Mouse (Mus musculus): ENCODE results near the gene Inpp5b.
"Not testable (repeated sequence)": the region's sequence is repeated elsewhere in the genome, so short reads cannot be mapped to it uniquely, and the experiment has no call there.

Gene Inpp5b

DNA sequence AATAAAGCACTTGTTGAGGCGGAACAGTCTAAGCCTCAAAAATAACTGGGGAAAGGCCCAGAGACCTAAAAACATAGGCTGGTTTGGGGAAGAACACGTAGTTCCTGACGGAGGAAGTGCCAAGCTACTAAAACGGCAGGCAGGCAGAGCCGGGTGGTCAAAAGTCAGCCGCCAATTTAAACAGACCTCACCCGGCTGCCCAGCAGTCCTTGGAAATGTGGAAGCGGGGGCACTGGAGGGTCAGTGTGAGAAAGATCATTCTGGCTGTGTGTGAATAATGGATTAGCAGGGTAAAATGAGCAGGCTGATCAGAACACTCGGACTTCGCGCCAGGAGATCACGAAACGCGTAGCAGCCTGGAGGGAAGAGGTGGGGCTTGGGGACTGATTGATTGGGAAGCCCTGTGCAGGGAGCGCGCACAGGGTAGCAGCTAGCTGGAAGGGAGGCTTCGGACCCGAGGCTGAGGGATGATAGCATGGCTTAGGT lies 31.6 kb upstream of the Inpp5b start:
- peak; percentile 81 for DNase-seq (ENCODE audit: low read depth, low spot score)

DNA sequence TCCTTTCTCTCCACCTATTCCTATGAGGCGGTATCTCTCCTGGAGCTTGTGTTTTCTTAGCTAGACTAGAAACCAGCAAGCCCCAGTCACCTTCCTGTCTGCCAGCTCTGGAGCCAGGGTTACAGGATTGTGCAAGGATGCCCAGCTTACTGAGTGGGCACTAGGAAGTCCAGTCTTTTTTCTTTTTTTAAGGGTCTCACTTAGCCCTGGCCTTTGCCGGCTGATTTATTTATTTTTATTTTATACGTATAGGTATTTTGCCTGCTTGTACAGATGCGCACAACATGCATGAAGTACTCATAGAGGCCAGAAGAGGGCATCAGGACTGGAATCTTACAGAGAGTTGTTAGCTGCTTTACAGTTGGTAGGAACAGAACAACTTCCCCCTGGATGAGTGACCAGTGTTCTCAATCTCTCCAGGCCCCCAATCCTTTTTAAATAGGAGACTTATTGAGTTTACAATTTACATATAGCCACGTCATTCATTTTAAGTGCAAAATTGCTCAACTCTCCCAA lies 30.8 kb upstream of the Inpp5b start:
- peak; percentile 83 for DNase-seq (ENCODE audit: low read depth, low spot score)

DNA sequence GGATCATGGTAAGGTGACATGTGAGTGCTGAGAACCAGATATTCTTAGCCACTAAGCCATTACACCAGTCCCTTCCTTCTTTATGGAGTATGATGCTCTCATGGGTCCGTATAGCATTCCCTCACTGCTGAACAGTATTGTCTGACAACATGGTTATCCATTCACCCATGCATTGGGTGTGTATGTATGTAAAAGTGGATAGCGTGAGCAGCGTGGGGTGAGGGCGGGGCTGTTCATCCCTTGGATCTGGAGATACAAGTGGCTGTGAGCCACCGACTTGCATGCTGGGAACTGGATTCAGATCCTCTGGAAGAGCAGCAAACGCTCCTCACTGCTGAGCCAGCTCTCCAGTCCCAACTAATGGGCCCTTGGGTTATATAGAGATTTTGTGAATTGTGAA lies 29.0 kb upstream of the Inpp5b start:
- no peak for DNase-seq (ENCODE audit: low read depth, low spot score)

DNA sequence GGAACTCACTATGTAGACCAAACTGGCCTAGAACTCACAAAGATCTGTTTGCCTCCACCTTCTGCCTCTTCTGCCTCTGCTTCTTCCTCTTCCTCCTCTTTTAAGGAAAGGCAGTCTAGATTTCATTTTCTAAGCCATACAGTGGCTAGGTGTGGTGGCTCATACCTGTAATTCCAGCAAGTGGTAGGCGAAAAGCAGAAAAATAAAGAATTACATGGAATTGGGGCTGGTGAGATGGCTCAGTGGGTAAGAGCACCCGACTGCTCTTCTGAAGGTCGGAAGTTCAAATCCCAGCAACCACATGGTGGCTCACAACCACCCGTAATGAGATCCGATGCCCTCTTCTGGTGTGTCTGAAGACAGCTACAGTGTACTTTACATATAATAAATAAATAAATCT lies 27.8 kb upstream of the Inpp5b start:
- not testable (repeated sequence) for DNase-seq (ENCODE audit: low read depth, low spot score)

DNA sequence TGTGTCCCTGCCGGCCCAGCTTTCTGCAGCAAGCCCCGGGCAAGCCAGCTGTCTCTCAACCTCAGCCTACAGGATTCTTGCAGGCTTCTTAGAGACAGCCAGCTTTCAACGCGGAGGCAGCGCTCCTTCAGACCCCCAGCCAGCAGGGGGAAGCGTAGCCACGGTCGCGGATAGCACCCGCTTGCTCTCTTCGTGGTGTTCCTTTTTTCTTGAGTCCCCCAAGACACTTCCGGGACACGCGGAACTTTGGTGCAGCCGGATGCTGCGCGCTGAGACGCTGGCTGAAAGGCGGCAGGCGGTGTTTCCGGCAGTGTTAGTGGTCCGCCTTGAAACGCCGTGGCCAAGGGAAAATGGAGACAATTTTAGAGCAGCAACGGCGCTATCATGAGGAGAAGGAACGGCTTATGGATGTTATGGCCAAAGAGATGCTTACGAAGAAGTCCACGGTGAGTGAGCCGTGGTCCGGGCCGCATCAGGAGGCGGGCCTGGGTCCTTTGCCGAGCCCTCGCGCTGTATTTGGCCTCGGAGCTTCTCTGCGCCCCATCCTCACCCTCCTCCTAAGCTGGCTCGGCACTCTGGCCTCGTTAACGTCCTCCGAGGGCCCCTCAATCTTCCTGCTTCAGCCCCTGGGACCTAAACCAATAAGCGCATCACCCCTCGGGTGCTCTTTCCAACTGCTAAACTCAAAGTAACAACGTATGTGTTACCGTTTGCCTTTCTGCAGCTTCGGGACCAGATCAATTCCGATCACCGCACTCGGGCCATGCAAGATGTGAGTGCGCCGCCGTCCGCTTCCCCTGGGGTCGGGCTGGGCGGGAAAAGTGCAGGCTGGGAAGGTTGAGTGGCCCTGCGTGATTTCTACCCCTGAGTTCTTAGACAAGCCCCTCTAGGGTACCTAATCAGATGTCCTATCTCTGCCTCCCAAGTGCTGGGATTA lies 26.8 kb upstream of the Inpp5b start, which contains the start of gene Sf3a3:
TSS of gene Sf3a3 (plus strand) at position 232 of the 937 bp plus-strand sequence.
- peak; percentile 97 for DNase-seq (ENCODE audit: low read depth, low spot score)

DNA sequence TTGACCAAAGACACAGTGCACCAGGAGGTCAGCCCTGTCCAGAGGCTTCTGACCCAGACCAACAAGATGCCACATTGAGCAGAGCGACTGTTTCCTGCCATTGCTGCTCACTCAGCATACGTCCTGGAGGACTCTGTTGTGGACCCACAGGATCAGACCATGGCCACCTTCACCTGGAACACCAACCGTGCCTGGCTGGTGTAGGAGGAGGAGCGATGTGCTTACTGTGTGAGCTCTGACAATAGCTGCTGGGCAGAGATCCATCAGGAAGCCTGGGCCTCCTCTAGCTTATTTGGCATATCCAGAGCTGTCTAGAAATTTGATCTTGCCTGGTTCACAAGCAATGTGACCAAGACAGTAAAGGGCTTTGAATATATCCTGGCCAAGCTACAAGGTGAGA lies 22.5 kb upstream of the Inpp5b start:
- no peak for DNase-seq (ENCODE audit: low read depth, low spot score)

DNA sequence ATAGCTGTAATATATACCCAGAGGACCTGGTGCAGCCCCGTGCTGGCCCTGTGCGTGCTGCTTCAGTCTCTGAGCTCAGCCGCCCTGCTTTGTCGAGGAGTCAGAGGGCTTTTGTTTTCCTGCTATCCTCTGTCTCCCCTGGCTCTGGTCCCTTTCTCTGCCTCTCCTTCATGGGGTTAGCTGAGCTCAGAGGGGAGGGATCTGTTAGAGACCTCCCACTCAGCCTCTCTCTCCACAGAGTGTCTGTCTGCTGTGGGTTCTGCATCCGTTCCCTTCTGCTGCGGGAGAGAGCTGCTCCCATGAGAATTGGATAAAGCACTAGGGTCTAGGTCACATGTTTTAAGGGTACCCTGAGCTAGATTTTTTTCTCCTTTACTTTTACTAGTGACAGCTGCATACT lies 15.5 kb upstream of the Inpp5b start:
- DNase-seq (ENCODE audit: low read depth, low spot score), result no peak

DNA sequence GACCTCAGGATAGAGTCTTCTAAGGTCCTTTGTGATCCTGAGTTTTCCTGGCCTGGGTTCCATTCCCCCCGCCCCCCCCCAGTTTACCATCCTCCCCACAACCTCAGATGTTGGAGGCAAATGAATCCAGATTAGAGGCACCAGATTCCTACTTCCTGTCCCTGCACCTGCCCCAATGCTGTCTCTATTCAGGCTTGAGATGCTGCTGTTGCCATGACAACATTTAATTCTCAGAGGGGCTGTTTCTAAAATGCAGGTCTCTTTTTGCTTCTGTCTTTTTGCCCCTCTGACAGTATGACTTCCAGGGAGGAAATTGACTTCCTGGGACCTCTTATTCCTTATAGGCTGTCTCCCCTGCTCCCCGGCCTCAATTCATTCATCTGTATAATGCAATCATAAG lies 4.7 kb upstream of the Inpp5b start:
- DNase-seq (ENCODE audit: low read depth, low spot score), result no peak

DNA sequence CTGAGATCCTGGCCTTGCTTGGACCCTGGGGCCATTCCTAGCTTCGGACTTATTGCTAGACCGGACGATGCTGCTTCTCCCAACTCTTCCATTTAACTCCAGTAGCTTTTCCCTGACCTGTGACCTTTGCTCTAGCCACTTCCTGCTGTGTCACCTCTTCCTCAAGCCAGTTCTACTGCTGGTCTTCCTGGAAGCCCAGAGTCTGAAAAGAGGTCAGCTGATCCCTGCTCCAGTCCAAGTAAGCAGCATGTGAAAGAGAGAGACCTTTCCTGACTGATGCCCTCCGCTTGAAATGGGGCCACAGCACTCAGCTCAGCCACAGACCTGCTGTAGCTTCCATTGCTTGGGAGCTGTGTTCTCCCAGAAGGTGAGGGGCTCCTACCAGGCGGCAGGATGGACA lies 4.2 kb upstream of the Inpp5b start:
- DNase-seq (ENCODE audit: low read depth, low spot score), result no peak

DNA sequence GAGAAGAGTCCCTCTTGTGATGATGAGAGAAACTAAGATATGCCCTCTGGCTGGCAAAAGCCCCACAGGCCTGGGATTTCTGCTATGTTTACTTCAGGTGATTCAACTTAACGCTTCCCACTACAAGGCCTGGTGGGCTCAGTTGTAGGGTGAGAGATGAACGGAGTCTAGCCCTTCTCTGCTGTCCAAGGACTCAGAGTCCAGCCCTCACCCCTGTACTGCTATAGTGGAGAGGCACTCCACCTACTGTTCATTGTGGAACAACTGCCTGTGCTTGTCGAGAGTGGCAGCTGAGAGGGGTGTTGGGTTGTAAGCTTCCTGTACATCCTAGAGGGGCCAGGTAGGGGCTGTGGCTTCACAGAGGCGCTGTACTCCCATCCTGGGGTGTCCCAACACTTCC lies 3.6 kb upstream of the Inpp5b start:
- DNase-seq (ENCODE audit: low read depth, low spot score), result no peak

DNA sequence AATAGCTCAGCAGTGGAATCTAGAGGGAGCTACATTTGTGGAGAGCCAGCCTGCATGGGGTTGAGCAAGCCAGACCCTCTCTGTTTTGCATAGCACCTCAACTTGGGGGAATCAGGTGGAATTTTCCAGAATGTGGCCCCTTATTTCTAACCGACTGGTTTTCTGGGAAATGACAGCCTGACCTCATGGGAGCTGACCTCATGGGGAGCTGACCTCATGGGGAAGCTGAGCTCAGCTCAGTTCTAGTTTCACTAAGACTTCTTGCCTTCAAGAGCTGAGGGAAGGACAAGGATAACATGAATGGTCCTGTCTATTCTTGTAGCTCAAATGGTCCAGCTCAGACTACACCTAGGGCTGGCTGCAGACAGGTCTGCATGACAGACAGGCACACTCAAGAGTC lies 2.9 kb upstream of the Inpp5b start:
- no peak for DNase-seq (ENCODE audit: low read depth, low spot score)

DNA sequence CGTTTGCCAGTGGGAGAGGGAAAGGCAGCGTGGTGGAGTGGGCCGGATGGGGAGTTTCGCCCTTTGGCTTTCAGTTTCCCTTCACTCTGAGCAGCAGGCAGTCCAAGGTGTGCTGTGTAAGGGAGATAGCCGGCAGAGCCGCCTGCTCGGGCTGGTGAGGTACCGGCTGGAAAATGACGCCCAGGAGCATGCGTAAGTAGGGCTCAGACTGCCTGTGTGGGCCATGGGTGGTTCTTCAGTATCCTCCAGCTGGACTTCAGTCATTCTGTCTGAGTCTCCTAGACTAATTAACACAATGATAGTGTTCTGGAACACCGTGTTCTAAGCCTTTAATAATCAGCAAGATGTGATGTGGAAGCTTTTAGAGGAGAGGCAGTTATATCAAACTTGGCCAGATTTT lies 1.2 kb downstream of the Inpp5b start:
- DNase-seq (ENCODE audit: low read depth, low spot score), result peak; percentile 44

DNA sequence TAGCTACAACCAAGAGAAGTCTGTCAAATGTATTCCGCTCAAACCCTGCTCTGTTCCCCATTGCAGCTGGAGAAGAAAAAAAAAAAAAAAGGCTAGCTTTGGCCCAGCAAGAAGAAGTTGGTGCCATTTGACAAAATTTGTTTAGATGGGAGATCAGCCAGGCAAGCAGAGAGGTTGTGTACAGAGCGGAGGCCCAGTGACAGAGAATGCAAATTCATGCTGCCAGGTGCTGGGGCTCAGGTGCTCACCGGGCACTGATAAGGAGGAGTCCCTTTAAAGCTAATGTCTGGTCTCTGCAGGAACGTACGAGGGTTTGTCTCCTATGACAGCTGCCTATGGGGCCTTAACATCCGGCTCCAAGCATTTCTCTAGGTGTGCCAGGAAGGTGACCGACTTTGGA lies 4.9 kb downstream of the Inpp5b start:
- peak; percentile 76 for DNase-seq (ENCODE audit: low read depth, low spot score)

DNA sequence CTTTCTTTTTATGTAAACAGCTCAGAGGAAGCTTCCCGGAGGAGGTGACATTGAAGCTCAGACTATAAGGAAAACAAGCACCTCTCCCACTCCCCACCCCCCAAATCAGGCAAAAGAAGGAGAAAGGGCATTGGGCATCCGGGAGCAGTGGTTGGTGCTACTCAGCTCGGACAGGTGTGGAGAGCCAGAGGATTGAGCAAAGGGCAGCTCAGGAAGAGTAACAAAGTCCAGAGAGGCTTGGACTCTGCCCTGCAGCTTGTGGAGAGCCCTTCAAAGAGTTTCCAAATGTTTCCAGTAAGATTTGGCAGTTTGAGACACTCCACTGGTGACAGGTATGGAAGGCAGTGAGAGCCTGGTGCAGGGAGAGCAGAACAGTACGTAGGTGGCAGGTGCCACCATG lies 6.2 kb downstream of the Inpp5b start:
- no peak for DNase-seq (ENCODE audit: low read depth, low spot score)

DNA sequence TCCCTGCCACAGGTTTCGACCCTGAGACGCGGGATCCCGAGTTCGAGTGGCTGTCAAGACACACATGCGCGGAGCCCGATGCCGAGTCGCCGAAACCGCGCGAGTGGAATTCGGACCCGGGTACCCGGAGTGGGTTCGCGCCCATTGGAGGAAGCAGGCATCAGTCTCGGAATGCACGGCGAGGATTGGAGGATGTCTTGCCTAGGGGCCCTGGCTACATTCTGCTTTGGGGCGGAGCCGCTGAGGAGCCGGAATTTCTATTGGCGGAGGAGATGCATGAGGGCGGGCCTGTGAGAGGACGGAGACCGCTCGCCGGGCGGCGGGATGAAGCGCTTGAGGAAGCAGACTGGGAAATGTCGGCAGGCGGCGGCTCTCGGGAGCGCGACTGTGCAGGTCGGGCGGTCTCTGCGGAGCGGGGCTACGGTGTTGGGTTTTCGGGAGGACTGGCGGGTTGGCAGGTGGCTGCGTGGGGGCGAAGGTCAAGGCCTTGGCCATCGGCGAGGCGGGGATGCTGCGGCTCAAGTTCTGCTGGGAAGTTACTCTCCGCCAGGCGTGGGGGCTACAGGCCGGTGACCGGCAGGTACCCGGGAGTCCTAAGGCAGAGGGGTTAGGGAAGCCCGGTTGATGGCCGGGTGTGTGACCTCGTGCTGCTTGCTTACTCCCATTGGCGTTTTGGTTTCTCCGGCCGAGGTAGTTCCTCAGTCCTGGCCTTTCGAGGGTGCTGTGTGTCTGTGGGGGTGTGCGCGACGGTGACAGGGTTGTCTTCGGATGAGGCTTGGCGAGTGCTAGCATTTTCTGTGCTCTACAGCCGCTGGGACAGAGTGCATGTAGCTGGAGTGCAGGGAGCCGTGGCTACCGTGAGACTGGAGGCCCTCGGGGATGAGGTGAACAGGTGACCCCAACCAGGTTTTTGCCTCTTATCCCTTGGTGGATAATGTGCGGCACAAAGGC lies 9.9 kb downstream of the Inpp5b start:
- peak; percentile 97 for DNase-seq (ENCODE audit: low read depth, low spot score)

DNA sequence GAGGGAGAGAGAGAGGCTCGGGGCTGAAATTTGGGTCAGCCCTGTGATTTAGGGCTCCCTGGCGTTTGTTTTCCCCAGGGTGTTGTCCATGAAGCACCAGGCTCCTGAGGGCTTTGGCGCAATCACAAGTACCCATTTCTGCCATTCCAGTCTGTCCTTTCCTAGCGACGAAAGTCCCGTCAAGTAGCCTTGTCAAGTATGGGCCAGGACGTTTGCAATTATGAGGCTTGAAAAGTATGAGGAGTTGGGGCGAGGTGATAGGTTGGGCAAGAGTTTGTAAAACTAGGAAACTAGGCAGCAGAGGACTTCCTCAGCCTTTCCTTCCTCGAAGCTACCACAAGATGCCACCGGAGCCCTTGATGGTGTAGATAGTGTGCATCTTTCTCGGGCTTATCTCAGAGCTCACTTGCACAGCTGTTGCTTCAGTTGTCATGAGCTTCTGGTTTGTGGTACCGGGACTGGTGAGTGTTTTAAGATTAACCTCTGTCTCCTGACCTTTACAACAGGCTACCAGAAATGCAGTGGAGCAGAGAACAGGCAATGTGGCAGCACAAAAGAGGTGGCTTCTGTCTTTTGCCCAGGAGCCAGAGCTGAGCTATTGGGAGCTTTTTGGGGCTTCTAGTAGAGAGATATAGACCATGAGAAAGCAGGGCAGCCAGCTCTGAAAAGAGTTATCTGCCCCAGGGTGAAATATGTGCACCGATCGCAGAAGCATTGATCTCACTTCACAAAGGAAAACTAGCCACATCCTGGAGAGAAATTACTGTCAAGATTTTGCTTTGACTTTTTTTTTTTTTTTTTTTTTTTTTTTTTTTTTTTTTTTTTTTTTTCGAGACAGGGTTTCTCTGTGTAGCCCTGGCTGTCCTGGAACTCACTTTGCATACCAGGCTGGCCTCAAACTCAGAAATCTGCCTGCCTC lies 10.9 kb downstream of the Inpp5b start:
- DNase-seq (ENCODE audit: low read depth, low spot score), result peak; percentile 52

DNA sequence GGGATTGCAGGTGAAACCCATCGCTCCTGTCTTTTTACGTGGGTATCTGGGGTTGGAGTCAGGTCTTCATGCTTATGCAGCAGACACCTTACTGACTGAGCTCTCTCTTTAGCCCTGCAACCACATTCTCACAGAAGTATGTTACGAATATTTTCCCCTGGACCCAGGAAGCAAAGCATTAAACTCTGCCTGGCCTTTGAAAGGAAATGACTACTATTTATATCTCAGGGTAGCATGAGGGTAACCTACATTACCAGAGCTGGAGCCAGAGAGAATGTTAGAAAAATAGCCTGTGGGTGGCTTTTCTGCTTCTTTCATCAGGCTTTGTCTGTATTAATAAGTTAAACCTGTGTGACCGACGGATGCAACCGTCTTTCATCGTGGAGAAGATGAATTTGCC lies 13.9 kb downstream of the Inpp5b start:
- no peak for DNase-seq (ENCODE audit: low read depth, low spot score)

DNA sequence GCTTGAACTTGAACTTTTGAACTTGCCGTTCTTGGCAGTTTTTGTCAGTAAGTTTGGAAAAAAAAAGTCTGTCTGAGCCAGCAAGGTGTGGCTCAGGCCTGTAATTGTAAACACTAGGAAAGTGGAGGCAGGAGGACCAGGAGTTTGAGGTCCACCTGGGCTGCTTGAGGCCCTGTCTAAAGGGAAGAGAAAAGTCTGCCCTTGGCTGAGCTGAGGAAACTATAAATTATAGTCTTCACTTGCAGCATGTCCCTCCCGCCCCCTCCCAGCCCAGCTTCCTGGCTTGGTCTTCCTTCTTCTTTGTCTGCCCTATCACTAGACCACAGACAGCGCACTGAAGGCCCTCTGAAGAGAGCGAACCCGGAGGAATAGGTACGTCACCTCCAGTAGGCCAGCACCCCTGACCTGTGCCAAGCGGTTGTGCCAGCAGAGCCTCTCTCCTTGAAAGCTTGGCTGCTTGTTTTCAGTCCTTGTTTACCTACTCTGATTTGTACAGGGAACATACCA lies 17.7 kb downstream of the Inpp5b start:
- no peak for DNase-seq (ENCODE audit: low read depth, low spot score)

DNA sequence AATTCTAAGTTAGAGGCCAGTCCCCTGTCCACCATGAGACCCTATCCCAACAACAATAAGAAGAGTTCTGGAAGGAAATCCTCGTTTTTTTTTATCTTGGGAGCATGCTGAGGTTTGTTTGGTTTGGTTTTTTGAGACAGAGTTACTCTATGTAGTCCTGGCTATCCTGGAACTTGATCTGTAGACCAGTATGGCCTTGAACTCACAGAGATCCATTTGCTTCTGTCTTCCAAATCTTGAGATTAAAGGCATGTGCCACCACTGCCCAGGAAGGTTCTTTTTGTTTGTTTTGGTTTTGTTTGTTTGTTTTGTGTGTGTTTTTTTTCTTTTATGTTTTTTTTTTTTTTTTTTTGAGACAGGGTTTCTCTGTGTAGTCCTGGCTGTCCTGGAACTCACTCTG lies 19.6 kb downstream of the Inpp5b start:
- DNase-seq (ENCODE audit: low read depth, low spot score), result no peak

DNA sequence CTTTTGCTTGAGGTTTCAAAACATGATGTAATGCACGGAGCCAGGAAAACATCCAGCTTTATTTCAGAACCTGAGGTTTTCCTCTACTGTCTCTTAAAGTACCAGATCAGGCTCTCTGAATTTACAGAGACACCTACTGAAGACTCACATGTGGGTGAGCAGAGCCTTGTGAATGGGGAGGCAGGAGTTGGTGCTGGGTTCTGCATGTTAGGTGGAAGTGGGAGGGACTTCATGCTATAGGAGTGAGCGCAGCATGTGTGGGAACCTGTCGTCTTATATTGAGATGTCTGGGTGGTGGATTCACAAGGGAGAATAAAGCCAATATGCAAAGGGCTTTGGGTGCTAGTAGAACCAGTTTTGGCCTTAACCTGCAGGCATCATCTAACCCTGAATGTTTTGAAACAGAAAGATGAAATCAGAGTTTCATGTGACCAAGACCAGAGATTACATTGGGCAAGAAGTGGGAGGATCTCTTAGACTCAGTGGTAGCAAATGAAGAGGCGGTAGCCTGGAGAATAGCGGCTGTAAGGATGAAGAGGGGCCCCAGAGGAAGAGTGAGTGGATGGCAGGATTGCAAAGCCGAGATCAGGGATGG lies 21.3 kb downstream of the Inpp5b start:
- no peak for DNase-seq (ENCODE audit: low read depth, low spot score)

All from A20 (cell line).